Mouse (Mus musculus): Measurements from ENCODE around the gene Hexim1.

Hexim1 gene

DNA sequence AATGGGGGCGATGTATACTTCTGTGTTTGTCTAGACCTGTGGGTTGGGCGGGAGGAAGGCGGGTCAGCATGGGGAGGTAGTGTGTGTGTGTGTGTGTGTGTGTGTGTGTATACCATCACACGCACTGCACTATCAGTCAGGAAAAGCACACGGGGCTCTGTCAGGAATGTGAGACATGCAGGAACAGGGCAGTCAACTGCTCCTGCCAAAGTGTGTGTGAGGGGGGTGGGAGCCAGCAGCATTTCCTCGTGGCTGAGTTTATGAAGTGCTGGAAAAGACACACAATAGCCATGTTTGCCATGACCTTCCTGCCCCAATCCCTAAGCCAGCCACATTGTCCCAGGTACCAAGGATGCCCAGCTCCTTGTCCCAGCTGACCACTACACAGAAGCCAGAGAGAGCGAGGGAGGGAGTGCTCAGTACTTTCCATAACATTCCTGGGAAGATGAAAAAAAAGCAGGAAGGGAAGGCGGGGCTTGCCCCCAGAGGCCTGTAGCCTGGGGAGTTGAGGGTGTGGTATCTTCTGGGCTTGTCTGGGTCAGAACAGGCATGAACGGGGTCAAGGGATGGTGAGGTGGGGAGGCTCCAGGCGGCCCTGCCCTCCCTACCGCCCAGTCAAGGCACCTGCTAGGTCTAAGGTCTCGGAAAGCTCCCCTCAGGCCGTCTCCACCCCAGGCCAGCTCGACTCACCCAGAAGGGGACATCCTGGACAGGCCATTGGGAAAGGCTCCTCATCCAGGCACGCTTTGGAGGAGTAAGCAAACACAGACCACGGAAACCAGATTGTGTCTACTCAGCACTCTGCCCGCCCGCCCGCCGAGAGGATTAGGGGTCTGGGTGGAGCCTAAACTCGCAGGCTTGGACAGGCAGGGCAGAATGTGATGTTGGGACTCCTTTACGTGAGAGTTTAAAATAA lies 18.8 kb upstream of the Hexim1 start:
- no peak for ATAC-seq (ENCODE audit: insufficient number of reproducible peaks, low FRiP score, low TSS enrichment)

- no peak for ATAC-seq (ENCODE audit: insufficient number of reproducible peaks, low FRiP score, low TSS enrichment)
Measured at GRCm38 (mm10) chr11:103098531-103099190, 17.4 kb upstream of the Hexim1 start.

DNA sequence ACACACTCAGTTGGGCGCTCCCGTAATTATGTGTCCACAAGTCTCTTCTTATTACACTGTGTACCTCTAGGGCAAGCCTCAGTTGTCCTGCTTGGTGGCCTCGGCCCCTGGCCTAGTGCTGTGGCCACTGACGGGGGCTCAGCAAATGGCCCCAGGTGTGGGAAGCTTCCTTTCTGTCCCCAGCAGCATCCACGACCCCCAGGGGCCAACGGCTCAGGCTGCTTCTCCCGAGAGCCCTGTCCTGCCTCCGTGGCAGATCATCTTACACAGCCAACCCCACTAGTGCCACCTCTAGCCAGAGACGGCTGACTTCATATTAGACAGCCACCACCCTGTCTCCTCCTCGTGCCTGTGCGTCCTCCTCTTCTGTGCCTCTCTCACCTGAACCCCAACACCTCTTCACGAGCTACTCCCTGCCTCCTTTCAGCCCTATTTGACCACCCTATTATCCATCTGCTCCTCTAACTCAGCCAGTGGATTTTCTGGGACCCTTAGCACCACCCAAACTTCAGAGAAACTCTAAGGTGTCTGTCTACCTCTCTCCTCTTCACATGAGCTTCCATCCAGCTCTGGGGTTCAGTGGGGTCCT lies 16.6 kb upstream of the Hexim1 start:
- ATAC-seq (ENCODE audit: insufficient number of reproducible peaks, low FRiP score, low TSS enrichment), result no peak

GRCm38 (mm10) chr11:103100361-103100760 lies 15.7 kb upstream of the Hexim1 start:
- ATAC-seq (ENCODE audit: insufficient number of reproducible peaks, low FRiP score, low TSS enrichment), result no peak

- ATAC-seq (ENCODE audit: insufficient number of reproducible peaks, low FRiP score, low TSS enrichment), result no peak
Measured at GRCm38 (mm10) chr11:103101481-103101865, 14.6 kb upstream of the Hexim1 start, which contains the start of the genes Plcd3 and Acbd4. TSS of gene Plcd3 (minus strand) at chr11:103101658. TSS of gene Acbd4 (plus strand) at chr11:103101682.

GRCm38 (mm10) chr11:103101866-103102501 lies 14.0 kb upstream of the Hexim1 start:
- ATAC-seq (ENCODE audit: insufficient number of reproducible peaks, low FRiP score, low TSS enrichment), result peak; percentile 26; the same call in 1 of the 2 replicates

GRCm38 (mm10) chr11:103102725-103103349 lies 13.2 kb upstream of the Hexim1 start:
- peak; percentile 85 for ATAC-seq (ENCODE audit: insufficient number of reproducible peaks, low FRiP score, low TSS enrichment)

DNA sequence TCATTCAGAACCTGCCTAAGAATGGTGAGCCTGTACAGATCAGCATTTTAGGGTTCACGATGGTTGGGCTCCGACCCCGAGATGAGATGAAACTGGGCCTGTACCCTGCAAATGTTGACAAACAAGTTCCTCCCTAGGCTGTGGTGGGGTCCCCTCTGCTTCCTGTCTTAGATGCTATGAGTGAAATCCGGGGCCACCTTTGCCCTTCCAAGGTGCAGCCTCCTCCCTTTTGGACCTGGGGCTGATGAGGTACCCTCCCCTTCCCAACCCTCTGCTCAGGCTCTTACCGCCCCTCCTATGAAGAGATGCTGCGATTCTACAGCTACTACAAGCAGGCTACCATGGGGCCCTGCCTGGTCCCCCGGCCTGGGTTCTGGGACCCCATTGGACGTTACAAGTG lies 12.4 kb upstream of the Hexim1 start:
- ATAC-seq (ENCODE audit: insufficient number of reproducible peaks, low FRiP score, low TSS enrichment), result no peak

DNA sequence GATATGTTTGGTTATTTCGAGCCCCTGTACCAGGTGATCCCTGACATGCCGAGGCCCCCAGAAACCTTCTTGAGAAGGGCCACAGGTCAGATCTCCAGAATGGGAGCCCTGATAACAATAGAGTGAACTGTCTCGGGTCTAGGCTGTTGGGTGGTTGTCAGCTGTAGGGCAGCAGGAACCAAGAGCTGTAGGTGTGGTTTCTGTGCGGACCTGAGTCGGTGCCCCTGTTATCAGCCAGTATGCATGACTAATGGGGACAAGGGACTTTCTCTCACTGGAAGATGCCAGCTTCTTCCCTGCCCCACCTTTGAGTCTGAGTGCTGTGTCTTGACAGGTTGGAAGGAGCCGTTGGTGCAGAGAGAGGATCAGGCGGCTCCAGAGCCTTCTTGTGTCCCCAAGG lies 11.6 kb upstream of the Hexim1 start:
- ATAC-seq (ENCODE audit: insufficient number of reproducible peaks, low FRiP score, low TSS enrichment), result no peak

GRCm38 (mm10) chr11:103105180-103105725 lies 10.8 kb upstream of the Hexim1 start:
- no peak for ATAC-seq (ENCODE audit: insufficient number of reproducible peaks, low FRiP score, low TSS enrichment)

GRCm38 (mm10) chr11:103105810-103106209 lies 10.2 kb upstream of the Hexim1 start:
- ATAC-seq (ENCODE audit: insufficient number of reproducible peaks, low FRiP score, low TSS enrichment), result no peak

DNA sequence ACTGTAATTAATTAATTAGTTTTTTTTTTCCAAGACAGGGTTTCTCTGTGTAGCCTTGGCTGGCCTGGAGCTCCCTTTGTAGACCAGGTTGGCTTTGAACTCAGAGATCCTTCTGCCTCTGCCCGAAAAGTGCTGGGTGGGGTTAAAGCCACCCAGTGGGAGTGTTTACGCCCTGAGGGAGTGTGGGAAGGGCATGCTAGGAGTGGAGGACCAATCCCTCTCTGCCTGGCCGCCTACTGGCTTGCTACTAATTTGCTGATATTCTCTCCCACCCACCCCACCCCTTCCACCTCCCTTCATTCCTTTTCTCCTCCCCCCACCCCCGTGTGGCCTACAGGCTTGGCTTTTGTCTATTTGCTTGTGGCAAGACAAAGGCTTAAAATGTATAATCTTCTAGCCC lies 9.6 kb upstream of the Hexim1 start:
- ATAC-seq (ENCODE audit: insufficient number of reproducible peaks, low FRiP score, low TSS enrichment), result no peak

DNA sequence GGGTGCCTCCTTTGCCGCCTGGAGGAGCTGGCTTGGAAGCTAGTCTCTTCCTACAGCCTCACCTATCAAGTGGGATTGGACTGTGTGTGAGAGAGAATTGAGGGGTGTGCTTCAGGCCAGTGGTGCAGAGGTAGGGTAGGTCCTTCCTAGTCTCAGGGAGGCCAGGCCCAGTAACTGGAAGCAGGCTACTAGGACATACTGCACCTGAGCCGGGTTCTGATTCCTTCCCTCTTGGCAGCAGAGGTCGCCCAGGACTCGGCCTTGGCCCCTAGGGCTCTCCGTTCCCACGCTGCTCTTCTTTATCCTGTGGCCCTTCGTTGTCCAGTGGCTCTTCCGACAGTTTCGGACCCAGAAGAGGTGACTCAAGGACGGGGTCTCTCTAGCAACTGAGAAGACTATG lies 4.7 kb upstream of the Hexim1 start:
- ATAC-seq (ENCODE audit: insufficient number of reproducible peaks, low FRiP score, low TSS enrichment), result no peak

- ATAC-seq (ENCODE audit: insufficient number of reproducible peaks, low FRiP score, low TSS enrichment), result no peak
Measured at GRCm38 (mm10) chr11:103111881-103112551, 4.0 kb upstream of the Hexim1 start.

GRCm38 (mm10) chr11:103112552-103112912 lies 3.5 kb upstream of the Hexim1 start:
- no peak for ATAC-seq (ENCODE audit: insufficient number of reproducible peaks, low FRiP score, low TSS enrichment)

GRCm38 (mm10) chr11:103113005-103113404 lies 3.0 kb upstream of the Hexim1 start:
- no peak for ATAC-seq (ENCODE audit: insufficient number of reproducible peaks, low FRiP score, low TSS enrichment)

GRCm38 (mm10) chr11:103113771-103114170 lies 2.3 kb upstream of the Hexim1 start:
- ATAC-seq (ENCODE audit: insufficient number of reproducible peaks, low FRiP score, low TSS enrichment), result no peak

DNA sequence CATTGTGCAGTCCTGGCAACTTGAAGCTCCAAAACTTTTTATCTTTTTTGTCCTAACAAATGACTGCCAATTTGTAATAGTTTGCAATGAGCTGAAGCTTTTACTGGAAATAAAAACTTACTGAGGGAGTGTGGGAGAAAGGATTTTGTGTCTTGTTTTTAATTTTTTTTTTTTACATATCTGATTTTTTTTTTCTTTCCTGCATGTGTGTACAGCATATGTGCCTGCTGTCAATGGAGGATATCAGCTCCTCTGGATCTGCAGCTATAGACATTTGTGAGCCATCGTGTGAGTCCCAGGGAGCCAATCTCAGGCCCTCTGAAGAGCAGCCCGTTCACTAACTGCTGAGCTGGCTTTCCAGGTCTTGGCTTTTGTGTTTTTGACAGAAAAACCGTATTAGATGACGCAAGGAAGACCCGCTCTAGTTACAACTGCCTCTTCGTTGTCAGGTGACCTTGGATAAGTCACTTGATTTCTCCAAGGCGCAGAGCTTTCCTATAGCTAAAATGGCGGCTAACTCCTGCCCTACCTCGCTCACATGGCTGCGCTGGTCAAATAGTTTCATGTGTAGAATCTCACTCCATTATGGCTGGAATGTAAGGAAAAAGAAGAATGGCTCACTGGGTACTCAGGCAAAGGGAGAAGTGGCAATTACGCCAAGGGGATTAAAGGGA lies 1.6 kb upstream of the Hexim1 start:
- no peak for ATAC-seq (ENCODE audit: insufficient number of reproducible peaks, low FRiP score, low TSS enrichment)

Data from cerebellum, adult (tissue).